Mouse (Mus musculus) splenic B cell, adult 2 months (primary cell): ENCODE results near the gene Stx8.

Experiments used
- DNase-seq: peaks from one replicate; pipeline ENCODE4 v3.0.0-alpha.2; 2011; ENCODE audit warnings: low read depth, low spot score
- H3K27me3 ChIP-seq: 2 replicates; pipeline ENCODE4 v1.6.1; 2012; ENCODE audit warnings: mild to moderate bottlenecking, low read length, moderate library complexity, mixed read lengths; ENCODE audit not compliant: control insufficient read depth, poor library complexity, insufficient read depth, severe bottlenecking
- H3K36me3 ChIP-seq: 2 replicates; pipeline ENCODE4 v1.6.1; 2012; ENCODE audit warnings: mild to moderate bottlenecking, low read length, moderate library complexity, mixed read lengths; ENCODE audit not compliant: control insufficient read depth, poor library complexity, insufficient read depth, severe bottlenecking

Stx8 gene

GRCm38 (mm10) chr11:68071836-68072235, 105.8 kb downstream of the Stx8 start:
- DNase-seq: no peak
- Histone ChIP-seq H3K36me3 (no peaks in the 10 kb centered on the region), H3K27me3 (no peaks in the 10 kb centered on the region)

- H3K36me3 ChIP-seq: no peaks in the 10 kb centered on the region
- H3K27me3 ChIP-seq: no peaks in the 10 kb centered on the region
- DNase-seq: no peak
Measured at GRCm38 (mm10) chr11:68072597-68073210, 106.7 kb downstream of the Stx8 start.

- Histone ChIP-seq H3K27me3 (no peaks in the 10 kb centered on the region), H3K36me3 (no peaks in the 10 kb centered on the region)
- no peak for DNase-seq
Measured at GRCm38 (mm10) chr11:68074686-68075085, 108.7 kb downstream of the Stx8 start.

GRCm38 (mm10) chr11:68075331-68075730, 109.3 kb downstream of the Stx8 start:
- no peak for DNase-seq
- H3K36me3 ChIP-seq: no peaks in the 10 kb centered on the region

GRCm38 (mm10) chr11:68079756-68080155, 113.8 kb downstream of the Stx8 start:
- Histone ChIP-seq H3K36me3 (no peaks in the 10 kb centered on the region), H3K27me3 (no peaks in the 10 kb centered on the region)
- DNase-seq: no peak

More at GRCm38 (mm10) chr11:68075331-68075730, 109.3 kb downstream of the Stx8 start:
- no peaks in the 10 kb centered on the region for H3K27me3 ChIP-seq

GRCm38 (mm10) chr11:68080999-68081398, 115.0 kb downstream of the Stx8 start:
- no peak for DNase-seq
- Histone ChIP-seq H3K27me3 (no peaks in the 10 kb centered on the region), H3K36me3 (no peaks in the 10 kb centered on the region)

- Histone ChIP-seq H3K36me3 (peaks cover 3% of the 10 kb centered on the region; the same call in 1 of the 2 replicates), H3K27me3 (no peaks in the 10 kb centered on the region)
- peak; percentile 64 for DNase-seq
Measured at GRCm38 (mm10) chr11:68082756-68083155, 116.8 kb downstream of the Stx8 start.

GRCm38 (mm10) chr11:68083562-68083961, 117.6 kb downstream of the Stx8 start:
- no peaks in the 10 kb centered on the region for H3K27me3 ChIP-seq
- H3K36me3 ChIP-seq: peaks cover 3% of the 10 kb centered on the region; the same call in 1 of the 2 replicates
- DNase-seq: no peak

GRCm38 (mm10) chr11:68086221-68086620, 120.2 kb downstream of the Stx8 start:
- H3K27me3 ChIP-seq: no peaks in the 10 kb centered on the region
- DNase-seq: no peak
- H3K36me3 ChIP-seq: peaks cover 3% of the 10 kb centered on the region; the same call in 1 of the 2 replicates

GRCm38 (mm10) chr11:68089426-68089825, 123.4 kb downstream of the Stx8 start:
- H3K36me3 ChIP-seq: peaks cover 3% of the 10 kb centered on the region; the same call in 1 of the 2 replicates
- H3K27me3 ChIP-seq: no peaks in the 10 kb centered on the region
- no peak for DNase-seq

GRCm38 (mm10) chr11:68089885-68090592, 124.0 kb downstream of the Stx8 start:
- DNase-seq: no peak
- no peaks in the 10 kb centered on the region for H3K27me3 ChIP-seq
- peaks cover 3% of the 10 kb centered on the region; the same call in 1 of the 2 replicates for H3K36me3 ChIP-seq

- no peak for DNase-seq
- Histone ChIP-seq H3K27me3 (no peaks in the 10 kb centered on the region), H3K36me3 (peaks cover 2% of the 10 kb centered on the region; the same call in 1 of the 2 replicates)
Measured at GRCm38 (mm10) chr11:68091975-68092759, 126.2 kb downstream of the Stx8 start.

- no peaks in the 10 kb centered on the region for H3K36me3 ChIP-seq
- no peaks in the 10 kb centered on the region for H3K27me3 ChIP-seq
- DNase-seq: no peak
Measured at GRCm38 (mm10) chr11:68101598-68101997, 135.6 kb downstream of the Stx8 start.

GRCm38 (mm10) chr11:68103480-68103879, 137.5 kb downstream of the Stx8 start:
- DNase-seq: no peak
- no peaks in the 10 kb centered on the region for H3K27me3 ChIP-seq
- no peaks in the 10 kb centered on the region for H3K36me3 ChIP-seq

- H3K27me3 ChIP-seq: no peaks in the 10 kb centered on the region
- DNase-seq: no peak
- H3K36me3 ChIP-seq: peaks cover 5% of the 10 kb centered on the region
Measured at GRCm38 (mm10) chr11:68106053-68106452, 140.1 kb downstream of the Stx8 start.
